Mouse (Mus musculus) G1E (cell line): Measurements from ENCODE around the gene Zdhhc12.
A peak's percentile ranks its signal among the peaks of the same experiment; 100 is the strongest.

ENCODE experiments used
- CTCF ChIP-seq: IDR thresholded peaks from 2 replicates; pipeline ENCODE4 v1.5.1; 2012; ENCODE audit warnings: low read depth, low read length, inconsistent platforms, mixed read lengths
- GATA1 ChIP-seq: IDR thresholded peaks from 2 replicates; pipeline ENCODE4 v1.6.1; 2012; ENCODE audit warnings: borderline replicate concordance, low read length, inconsistent platforms, mixed read lengths
- TAL1 ChIP-seq: conservative IDR thresholded peaks from 2 replicates; pipeline ENCODE4 v1.6.1; 2012; ENCODE audit warnings: low read depth, low read length, inconsistent platforms, mixed read lengths

DNA sequence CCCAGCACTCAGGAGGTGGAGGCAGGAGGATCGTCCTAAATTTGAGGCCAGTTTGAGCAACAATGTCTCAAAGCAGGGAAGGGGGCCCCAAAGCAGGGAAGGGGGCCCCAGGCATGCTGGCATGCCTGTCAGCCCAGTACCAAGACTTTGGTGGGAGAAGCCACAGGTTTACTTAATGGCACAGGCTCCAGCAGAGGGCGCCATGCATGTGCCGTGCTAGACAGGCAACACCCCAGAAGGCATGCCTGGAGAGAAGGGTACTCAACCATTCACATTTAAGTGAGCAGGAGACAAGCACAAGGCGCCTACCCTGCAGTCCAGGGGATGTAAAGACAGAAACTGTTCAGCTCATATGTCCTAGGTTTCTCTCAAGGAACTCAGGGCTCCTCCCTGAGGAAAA lies 51.0 kb downstream of the Zdhhc12 start:
- peak; percentile 82 for TF ChIP-seq CTCF
- TF ChIP-seq GATA1: no peak
- TF ChIP-seq TAL1: no peak
